Mouse (Mus musculus): ENCODE measurements around the gene Bag6. TPM values are rescaled to one million over a fixed set of nuclear protein-coding genes. Genes with fewer than 3 reads are reported as not detected.

The Bag6 gene
- polyA plus RNA-seq, 1 experiment from 2014 or later = 56.1 TPM

GRCm38 (mm10) chr17:35147922-35148639 lies 13.1 kb downstream of the Bag6 start:
- ATAC-seq (ENCODE audit: insufficient number of reproducible peaks, low FRiP score) = no peak
- H3K4me2 ChIP-seq = no peak overlapping the region
- H3K9me3 ChIP-seq (replicated peaks) = peaks cover 5% of the 10 kb centered on the region; the same call in 1 of the 2 replicates
- H3K4me1 ChIP-seq (replicated peaks) = no peaks in the 10 kb centered on the region
- H3K27me3 ChIP-seq (replicated peaks) = no peaks in the 10 kb centered on the region
- H3K27ac ChIP-seq (ENCODE audit: poor library complexity, severe bottlenecking) = peak overlapping the region; percentile 33; the same call in 1 of the 2 replicates
- WGBS = 72% methylated on average over 5 of the region's 5 CpGs
- H3K36me3 ChIP-seq = peaks cover 97% of the 10 kb centered on the region
- H3K4me3 ChIP-seq = no peak overlapping the region
- no peak overlapping the region for H3K9ac ChIP-seq

- no peak overlapping the region for H3K27ac ChIP-seq (ENCODE audit: poor library complexity, severe bottlenecking)
- ATAC-seq (ENCODE audit: insufficient number of reproducible peaks, low FRiP score) = no peak
- no peak overlapping the region for H3K9ac ChIP-seq
- peaks cover 97% of the 10 kb centered on the region for H3K36me3 ChIP-seq
- H3K4me3 ChIP-seq = no peak overlapping the region
- no peaks in the 10 kb centered on the region for H3K9me3 ChIP-seq (replicated peaks)
- no peak overlapping the region for H3K4me2 ChIP-seq
- no peaks in the 10 kb centered on the region for H3K4me1 ChIP-seq (replicated peaks)
- no peaks in the 10 kb centered on the region for H3K27me3 ChIP-seq (replicated peaks)
- whole genome bisulfite sequencing = 97% methylated on average over 4 of the region's 4 CpGs
Observed at GRCm38 (mm10) chr17:35152121-35152520, 17.1 kb downstream of the Bag6 start.

- 82% methylated on average over 9 of the region's 9 CpGs for WGBS
- H3K4me1 ChIP-seq (replicated peaks) = no peaks in the 10 kb centered on the region
- H3K9me3 ChIP-seq (replicated peaks) = no peaks in the 10 kb centered on the region
- peaks cover 98% of the 10 kb centered on the region for H3K36me3 ChIP-seq
- no peak overlapping the region for H3K4me2 ChIP-seq
- H3K9ac ChIP-seq = no peak overlapping the region
- H3K4me3 ChIP-seq = no peak overlapping the region
- H3K27me3 ChIP-seq (replicated peaks) = no peaks in the 10 kb centered on the region
- no peak for ATAC-seq (ENCODE audit: insufficient number of reproducible peaks, low FRiP score)
- H3K27ac ChIP-seq (ENCODE audit: poor library complexity, severe bottlenecking) = no peak overlapping the region
Observed at GRCm38 (mm10) chr17:35153077-35153476, 18.1 kb downstream of the Bag6 start.

- no peak for ATAC-seq (ENCODE audit: insufficient number of reproducible peaks, low FRiP score)
- no peaks in the 10 kb centered on the region for H3K9me3 ChIP-seq (replicated peaks)
- H3K27ac ChIP-seq (ENCODE audit: poor library complexity, severe bottlenecking) = no peak overlapping the region
- peaks cover 98% of the 10 kb centered on the region for H3K36me3 ChIP-seq
- no peak overlapping the region for H3K4me2 ChIP-seq
- WGBS = 88% methylated on average over 4 of the region's 4 CpGs
- no peaks in the 10 kb centered on the region for H3K27me3 ChIP-seq (replicated peaks)
- H3K4me3 ChIP-seq = no peak overlapping the region
- H3K4me1 ChIP-seq (replicated peaks) = no peaks in the 10 kb centered on the region
- H3K9ac ChIP-seq = no peak overlapping the region
Observed at GRCm38 (mm10) chr17:35153931-35154330, 19.0 kb downstream of the Bag6 start.

GRCm38 (mm10) chr17:35154616-35155015 lies 19.6 kb downstream of the Bag6 start:
- no peak overlapping the region; the same call in 1 of the 2 replicates for H3K27ac ChIP-seq (ENCODE audit: poor library complexity, severe bottlenecking)
- H3K27me3 ChIP-seq (replicated peaks) = no peaks in the 10 kb centered on the region
- 85% methylated on average over 7 of the region's 7 CpGs for WGBS
- ATAC-seq (ENCODE audit: insufficient number of reproducible peaks, low FRiP score) = no peak
- H3K9ac ChIP-seq = no peak overlapping the region
- H3K4me3 ChIP-seq = no peak overlapping the region
- no peak overlapping the region for H3K4me2 ChIP-seq
- peaks cover 98% of the 10 kb centered on the region for H3K36me3 ChIP-seq
- no peaks in the 10 kb centered on the region for H3K9me3 ChIP-seq (replicated peaks)
- H3K4me1 ChIP-seq (replicated peaks) = no peaks in the 10 kb centered on the region

GRCm38 (mm10) chr17:35155451-35155850 lies 20.5 kb downstream of the Bag6 start:
- Histone ChIP-seq H3K4me2 (no peak overlapping the region), H3K9me3 (replicated peaks) (no peaks in the 10 kb centered on the region), H3K4me3 (no peak overlapping the region), H3K27ac (ENCODE audit: poor library complexity, severe bottlenecking) (no peak overlapping the region), H3K27me3 (replicated peaks) (no peaks in the 10 kb centered on the region), H3K4me1 (replicated peaks) (no peaks in the 10 kb centered on the region), H3K36me3 (peaks cover 98% of the 10 kb centered on the region), H3K9ac (no peak overlapping the region)
- ATAC-seq (ENCODE audit: insufficient number of reproducible peaks, low FRiP score) = no peak
- 94% methylated on average over 12 of the region's 12 CpGs for WGBS

- no peak overlapping the region for H3K4me2 ChIP-seq
- H3K27ac ChIP-seq (ENCODE audit: poor library complexity, severe bottlenecking) = no peak overlapping the region
- H3K36me3 ChIP-seq = peaks cover 100% of the 10 kb centered on the region
- H3K4me1 ChIP-seq (replicated peaks) = peaks cover 6% of the 10 kb centered on the region
- ATAC-seq (ENCODE audit: insufficient number of reproducible peaks, low FRiP score) = no peak
- no peak overlapping the region for H3K4me3 ChIP-seq
- H3K9me3 ChIP-seq (replicated peaks) = no peaks in the 10 kb centered on the region
- H3K9ac ChIP-seq = no peak overlapping the region
- H3K27me3 ChIP-seq (replicated peaks) = no peaks in the 10 kb centered on the region
- 90% methylated on average over 33 of the region's 33 CpGs for WGBS
Observed at GRCm38 (mm10) chr17:35156461-35157200, 21.7 kb downstream of the Bag6 start.

- H3K27ac ChIP-seq (ENCODE audit: poor library complexity, severe bottlenecking) = no peak overlapping the region
- no peak for ATAC-seq (ENCODE audit: insufficient number of reproducible peaks, low FRiP score)
- no peaks in the 10 kb centered on the region for H3K9me3 ChIP-seq (replicated peaks)
- no peak overlapping the region for H3K4me3 ChIP-seq
- peaks cover 100% of the 10 kb centered on the region for H3K36me3 ChIP-seq
- peaks cover 12% of the 10 kb centered on the region for H3K4me1 ChIP-seq (replicated peaks)
- 87% methylated on average over 8 of the region's 8 CpGs for WGBS
- H3K9ac ChIP-seq = no peak overlapping the region
- H3K27me3 ChIP-seq (replicated peaks) = no peaks in the 10 kb centered on the region
- no peak overlapping the region for H3K4me2 ChIP-seq
Observed at GRCm38 (mm10) chr17:35157254-35157653, 22.3 kb downstream of the Bag6 start.

GRCm38 (mm10) chr17:35157661-35158175 lies 22.7 kb downstream of the Bag6 start:
- no peak overlapping the region for H3K27ac ChIP-seq (ENCODE audit: poor library complexity, severe bottlenecking)
- 93% methylated on average over 8 of the region's 8 CpGs for WGBS

GRCm38 (mm10) chr17:35158850-35159593 lies 24.0 kb downstream of the Bag6 start:
- Histone ChIP-seq H3K4me1 (replicated peaks) (peaks cover 24% of the 10 kb centered on the region), H3K4me2 (no peak overlapping the region), H3K36me3 (peaks cover 86% of the 10 kb centered on the region), H3K9ac (no peak overlapping the region), H3K27ac (ENCODE audit: poor library complexity, severe bottlenecking) (no peak overlapping the region), H3K4me3 (no peak overlapping the region), H3K9me3 (replicated peaks) (no peaks in the 10 kb centered on the region), H3K27me3 (replicated peaks) (no peaks in the 10 kb centered on the region)
- no peak for ATAC-seq (ENCODE audit: insufficient number of reproducible peaks, low FRiP score)
- WGBS = 91% methylated on average over 16 of the region's 16 CpGs

More at GRCm38 (mm10) chr17:35157661-35158175, 22.7 kb downstream of the Bag6 start:
- no peak overlapping the region for H3K4me2 ChIP-seq
- H3K4me1 ChIP-seq (replicated peaks) = peaks cover 16% of the 10 kb centered on the region
- no peaks in the 10 kb centered on the region for H3K9me3 ChIP-seq (replicated peaks)
- peaks cover 99% of the 10 kb centered on the region for H3K36me3 ChIP-seq
- ATAC-seq (ENCODE audit: insufficient number of reproducible peaks, low FRiP score) = no peak
- no peaks in the 10 kb centered on the region for H3K27me3 ChIP-seq (replicated peaks)
- no peak overlapping the region for H3K4me3 ChIP-seq
- no peak overlapping the region for H3K9ac ChIP-seq

GRCm38 (mm10) chr17:35159638-35160037 lies 24.7 kb downstream of the Bag6 start:
- ATAC-seq (ENCODE audit: insufficient number of reproducible peaks, low FRiP score) = no peak
- WGBS = 87% methylated on average over 7 of the region's 7 CpGs

More at GRCm38 (mm10) chr17:35159638-35160037, 24.7 kb downstream of the Bag6 start:
- Histone ChIP-seq H3K27me3 (replicated peaks) (no peaks in the 10 kb centered on the region), H3K27ac (ENCODE audit: poor library complexity, severe bottlenecking) (no peak overlapping the region), H3K4me1 (replicated peaks) (peaks cover 24% of the 10 kb centered on the region), H3K4me2 (no peak overlapping the region), H3K36me3 (peaks cover 80% of the 10 kb centered on the region), H3K4me3 (no peak overlapping the region), H3K9me3 (replicated peaks) (no peaks in the 10 kb centered on the region), H3K9ac (no peak overlapping the region)

Data from heart, embryonic 12.5 days (tissue).